Mouse (Mus musculus) liver, adult 2 months (tissue): ENCODE measurements around the gene Cntnap5a.

Experiments
- CTCF ChIP-seq: fragments of 200-500 bp; IDR thresholded peaks from 2 replicates; pipeline ENCODE4 v1.5.1; 2011; ENCODE audit warnings: low read depth, low read length, control low read depth
- POLR2A ChIP-seq: fragments of 200-500 bp; IDR thresholded peaks from 2 replicates; pipeline ENCODE4 v1.6.1; 2011; ENCODE audit warnings: low read length, control low read depth; ENCODE audit not compliant: insufficient read depth; ENCODE audit errors: extremely low read depth

DNA sequence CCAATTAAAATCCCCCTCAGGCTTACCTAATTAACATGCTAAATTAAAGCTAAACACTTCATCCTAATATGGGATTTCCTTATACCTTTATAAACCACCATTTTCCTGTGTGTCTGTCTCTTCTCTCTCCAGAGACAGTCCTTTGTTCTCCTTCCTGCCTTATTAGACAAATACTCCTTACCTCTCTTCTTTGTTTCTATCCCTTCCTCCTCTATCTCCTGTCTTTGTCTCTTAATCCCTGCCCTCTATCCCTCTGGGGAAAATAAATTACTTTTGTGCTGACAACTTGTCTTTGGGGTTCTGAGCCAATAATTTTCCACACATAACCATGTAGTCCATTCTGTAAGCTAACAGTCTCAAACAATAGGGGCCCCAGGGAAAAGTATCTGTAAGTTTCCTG is 556.0 kb downstream of the Cntnap5a start:
- TF ChIP-seq POLR2A (no peak), CTCF (no peak)
